Mouse (Mus musculus) cortical plate, adult 2 months (tissue): ENCODE data around the gene Dnah7a.

Experiments
- CTCF ChIP-seq: fragments of 200-500 bp; IDR thresholded peaks from 2 replicates; pipeline ENCODE4 v1.5.1; 2011; ENCODE audit warnings: mild to moderate bottlenecking, control low read depth, low read length; ENCODE audit not compliant: insufficient read depth; ENCODE audit errors: extremely low read depth
- POLR2A ChIP-seq: fragments of 200-500 bp; IDR thresholded peaks from 2 replicates; pipeline ENCODE4 v1.6.1; 2011; ENCODE audit warnings: mild to moderate bottlenecking, low read length, control low read depth; ENCODE audit not compliant: insufficient read depth; ENCODE audit errors: extremely low read depth

DNA sequence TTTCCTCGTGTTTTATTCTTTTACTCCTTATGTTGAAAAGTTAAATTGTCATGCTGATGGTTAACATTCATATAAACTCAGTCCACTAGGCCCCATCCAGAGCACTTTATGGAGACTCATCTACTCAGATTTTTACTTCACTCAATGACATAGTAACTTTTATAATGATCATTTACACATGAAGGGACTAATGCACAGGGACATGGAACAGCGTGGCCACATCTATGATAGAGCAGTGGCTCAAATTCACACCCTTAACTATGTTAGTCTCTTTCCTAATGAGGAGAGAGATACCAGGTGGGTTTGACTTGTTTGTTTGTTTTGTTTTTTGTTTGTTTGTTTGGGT is 239.3 kb downstream of the Dnah7a start:
- TF ChIP-seq CTCF (no peak), POLR2A (no peak)
